Mouse (Mus musculus): ENCODE results near the gene Tle3.

GRCm38 (mm10) chr9:61375802-61376561 lies 3.8 kb downstream of the Tle3 start:
- TF ChIP-seq CTCF (IDR thresholded peaks at IDR 0.05; ENCODE audit: low read depth) (no peak), EP300 (IDR thresholded peaks at IDR 0.05; ENCODE audit: low read depth) (no peak)

Data from liver, postnatal 0 days (tissue).